Mouse (Mus musculus) C2C12 (cell line): ENCODE data around the gene Wwc2. TPM values are rescaled to one million over a fixed set of nuclear protein-coding genes. Genes with fewer than 3 reads are reported as not detected.
A peak's percentile ranks its signal among the peaks of the same experiment; 100 is the strongest.

Experiments used
- H3K27me3 ChIP-seq: one replicate; pipeline ENCODE4 v1.6.1; 2011; ENCODE audit not compliant: control insufficient read depth, insufficient read depth, insufficient read length
- H3K36me3 ChIP-seq: one replicate; pipeline ENCODE4 v1.6.1; 2011; ENCODE audit not compliant: control insufficient read depth, insufficient read depth
- H3K4me3 ChIP-seq: one replicate; pipeline ENCODE4 v1.5.1; 2011; ENCODE audit warnings: mild to moderate bottlenecking, control low read depth; ENCODE audit not compliant: poor library complexity, insufficient read depth, severe bottlenecking
- H3K79me2 ChIP-seq: one replicate; pipeline ENCODE4 v1.6.1; 2011; ENCODE audit not compliant: control insufficient read depth, insufficient read depth
- H3K79me3 ChIP-seq: one replicate; pipeline ENCODE4 v1.6.1; 2011; ENCODE audit warnings: low read depth, control low read depth
- H3ac ChIP-seq: one replicate; pipeline ENCODE3; 2011; ENCODE audit warnings: low read depth; ENCODE audit not compliant: control insufficient read depth, insufficient read length
- CEBPB ChIP-seq: IDR thresholded peaks from one replicate; pipeline ENCODE4 v1.6.1; 2011; ENCODE audit warnings: low read depth, mild to moderate bottlenecking, control low read depth, moderate library complexity
- CTCF ChIP-seq: IDR thresholded peaks from one replicate; pipeline ENCODE4 v1.5.1; 2011; ENCODE audit not compliant: control insufficient read depth, insufficient read depth, insufficient read length
- FOSL1 ChIP-seq: IDR thresholded peaks from one replicate; pipeline ENCODE4 v1.8.0; 2011; ENCODE audit warnings: mild to moderate bottlenecking, low read length; ENCODE audit not compliant: poor library complexity, insufficient read depth, severe bottlenecking
- MAX ChIP-seq: IDR thresholded peaks from one replicate; pipeline ENCODE4 v1.6.1; 2011; ENCODE audit warnings: mild to moderate bottlenecking, control low read depth
- MYOD1 ChIP-seq: IDR thresholded peaks from one replicate; pipeline ENCODE4 v1.6.1; 2011; ENCODE audit warnings: low read depth; ENCODE audit not compliant: control insufficient read depth, insufficient read length
- MYOG ChIP-seq: IDR thresholded peaks from one replicate; pipeline ENCODE4 v1.6.1; 2011; ENCODE audit not compliant: control insufficient read depth, insufficient read length; ENCODE audit errors: extremely low read depth
- USF1 ChIP-seq: IDR thresholded peaks from one replicate; pipeline ENCODE4 v1.6.1; 2011; ENCODE audit warnings: low read depth, mild to moderate bottlenecking, control low read depth, moderate library complexity
- polyA plus RNA-seq: library from polyadenylated mRNA; unstranded; fragments of >200 nt; fragmentation: generic; extraction: Trizol; gene quantifications from one replicate; pipeline ENCODE4 v1.2.1, GENCODE M21; 2012; ENCODE audit warnings: missing spikeins

Gene Wwc2
- polyA plus RNA-seq, 1 experiment, result 15.3 TPM

- Histone ChIP-seq H3K79me3 (peaks cover 4% of the 10 kb centered on the region), H3ac (no peak overlapping the region), H3K27me3 (no peaks in the 10 kb centered on the region), H3K4me3 (no peak overlapping the region), H3K36me3 (peaks cover 63% of the 10 kb centered on the region), H3K79me2 (peaks cover 19% of the 10 kb centered on the region)
- TF ChIP-seq CEBPB, result no peak
- no peak for TF ChIP-seq USF1
- TF ChIP-seq MAX, result no peak
- no peak for TF ChIP-seq FOSL1
- TF ChIP-seq MYOD1, result no peak
- no peak for TF ChIP-seq MYOG
- TF ChIP-seq CTCF, result no peak
Measured at GRCm38 (mm10) chr8:47884306-47884705, 106.4 kb downstream of the Wwc2 start.

- Histone ChIP-seq H3K79me3 (peaks cover 4% of the 10 kb centered on the region), H3K36me3 (peaks cover 64% of the 10 kb centered on the region)
- TF ChIP-seq MYOD1, result no peak
- no peak for TF ChIP-seq CTCF
- no peak for TF ChIP-seq CEBPB
- TF ChIP-seq FOSL1, result no peak
- TF ChIP-seq USF1, result no peak
- no peak for TF ChIP-seq MAX
- TF ChIP-seq MYOG, result no peak
Measured at GRCm38 (mm10) chr8:47883739-47884138, 107.0 kb downstream of the Wwc2 start.

GRCm38 (mm10) chr8:47878516-47878915, 112.2 kb downstream of the Wwc2 start:
- H3ac ChIP-seq, result no peak overlapping the region
- H3K36me3 ChIP-seq, result peaks cover 61% of the 10 kb centered on the region
- no peaks in the 10 kb centered on the region for H3K27me3 ChIP-seq
- no peaks in the 10 kb centered on the region for H3K79me3 ChIP-seq
- TF ChIP-seq CEBPB, result no peak
- peak; percentile 33 for TF ChIP-seq MYOD1
- TF ChIP-seq CTCF, result no peak
- no peak for TF ChIP-seq MYOG
- no peaks in the 10 kb centered on the region for H3K79me2 ChIP-seq
- no peak overlapping the region for H3K4me3 ChIP-seq

More at GRCm38 (mm10) chr8:47883739-47884138, 107.0 kb downstream of the Wwc2 start:
- no peak overlapping the region for H3ac ChIP-seq
- H3K27me3 ChIP-seq, result no peaks in the 10 kb centered on the region
- no peak overlapping the region for H3K4me3 ChIP-seq
- peaks cover 17% of the 10 kb centered on the region for H3K79me2 ChIP-seq

GRCm38 (mm10) chr8:47875865-47876264, 114.9 kb downstream of the Wwc2 start:
- Histone ChIP-seq H3K79me3 (peaks cover 2% of the 10 kb centered on the region), H3K79me2 (no peaks in the 10 kb centered on the region), H3K4me3 (no peak overlapping the region), H3K36me3 (peaks cover 60% of the 10 kb centered on the region), H3ac (no peak overlapping the region), H3K27me3 (no peaks in the 10 kb centered on the region)
- no peak for TF ChIP-seq FOSL1
- TF ChIP-seq USF1, result no peak

- TF ChIP-seq CEBPB, result no peak
- TF ChIP-seq MYOD1, result no peak
Measured at GRCm38 (mm10) chr8:47874497-47875178, 116.1 kb downstream of the Wwc2 start.

GRCm38 (mm10) chr8:47872361-47873107, 118.2 kb downstream of the Wwc2 start:
- H3K79me2 ChIP-seq, result no peaks in the 10 kb centered on the region
- no peaks in the 10 kb centered on the region for H3K27me3 ChIP-seq
- H3K79me3 ChIP-seq, result peaks cover 2% of the 10 kb centered on the region
- TF ChIP-seq CTCF (peak; percentile 92), MYOG (no peak)
- H3ac ChIP-seq, result no peak overlapping the region
- H3K4me3 ChIP-seq, result no peak overlapping the region
- H3K36me3 ChIP-seq, result peaks cover 68% of the 10 kb centered on the region

More at GRCm38 (mm10) chr8:47874497-47875178, 116.1 kb downstream of the Wwc2 start:
- Histone ChIP-seq H3K27me3 (no peaks in the 10 kb centered on the region), H3K4me3 (no peak overlapping the region), H3ac (no peak overlapping the region), H3K36me3 (peaks cover 69% of the 10 kb centered on the region), H3K79me3 (peaks cover 2% of the 10 kb centered on the region), H3K79me2 (no peaks in the 10 kb centered on the region)
